Mouse (Mus musculus): Measurements from ENCODE around the gene Sacm1l. TPM values are rescaled to one million over a fixed set of nuclear protein-coding genes. Genes with fewer than 3 reads are reported as not detected.

Gene Sacm1l
- polyA plus RNA-seq, 1 experiment, result 26.2 TPM

DNA sequence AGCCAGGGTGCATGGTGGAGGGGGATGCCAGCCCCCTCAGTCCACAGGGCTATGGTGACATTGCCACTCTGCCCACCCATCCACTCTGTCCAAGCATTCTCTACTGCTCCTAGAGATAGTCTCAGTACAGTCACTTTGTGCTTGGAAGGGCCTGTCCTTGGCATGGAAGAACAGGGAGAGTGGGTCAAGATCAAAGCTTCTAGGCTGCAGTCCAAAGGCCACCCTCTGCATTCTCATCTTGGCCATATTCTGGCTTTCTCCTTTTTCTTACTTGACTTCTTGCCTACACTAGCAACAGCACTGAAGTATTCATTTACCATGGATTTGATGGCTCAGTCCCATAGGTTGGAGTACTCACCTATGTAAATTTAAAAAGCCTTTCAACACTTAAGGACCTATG lies 108.7 kb downstream of the Sacm1l start:
- DNase-seq (ENCODE audit: low read depth), result no peak
- TF ChIP-seq CTCF (IDR thresholded peaks at IDR 0.05; ENCODE audit: borderline replicate concordance, extremely low read depth, insufficient read depth, insufficient read length) (no peak), POLR2A (IDR thresholded peaks at IDR 0.05; ENCODE audit: borderline replicate concordance, extremely low read depth, insufficient read depth, insufficient read length, poor library complexity, severe bottlenecking) (no peak)

DNA sequence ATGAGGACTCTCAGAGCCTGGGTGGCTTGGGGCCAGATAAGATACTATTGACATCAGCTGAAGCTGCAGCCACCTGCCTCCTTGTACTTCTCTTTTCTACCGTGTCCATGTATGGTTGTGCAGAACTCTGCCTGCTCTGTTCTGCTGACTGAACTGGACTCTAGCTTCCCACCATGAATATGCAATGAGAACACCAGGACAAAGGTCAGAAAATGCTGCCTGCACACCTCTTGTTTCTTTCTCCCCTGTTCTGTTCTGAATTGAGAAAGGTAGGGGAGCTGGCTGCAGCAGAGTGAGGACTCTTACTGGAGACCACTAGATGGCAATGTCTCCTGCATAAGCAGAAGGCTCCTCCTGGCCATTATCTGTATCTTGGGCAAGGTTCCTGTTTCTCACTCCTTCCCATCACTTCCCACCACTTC lies 109.1 kb downstream of the Sacm1l start:
- TF ChIP-seq CTCF (IDR thresholded peaks at IDR 0.05; ENCODE audit: borderline replicate concordance, extremely low read depth, insufficient read depth, insufficient read length) (peak; percentile 71), POLR2A (IDR thresholded peaks at IDR 0.05; ENCODE audit: borderline replicate concordance, extremely low read depth, insufficient read depth, insufficient read length, poor library complexity, severe bottlenecking) (no peak)
- peak; percentile 58 for DNase-seq (ENCODE audit: low read depth)

DNA sequence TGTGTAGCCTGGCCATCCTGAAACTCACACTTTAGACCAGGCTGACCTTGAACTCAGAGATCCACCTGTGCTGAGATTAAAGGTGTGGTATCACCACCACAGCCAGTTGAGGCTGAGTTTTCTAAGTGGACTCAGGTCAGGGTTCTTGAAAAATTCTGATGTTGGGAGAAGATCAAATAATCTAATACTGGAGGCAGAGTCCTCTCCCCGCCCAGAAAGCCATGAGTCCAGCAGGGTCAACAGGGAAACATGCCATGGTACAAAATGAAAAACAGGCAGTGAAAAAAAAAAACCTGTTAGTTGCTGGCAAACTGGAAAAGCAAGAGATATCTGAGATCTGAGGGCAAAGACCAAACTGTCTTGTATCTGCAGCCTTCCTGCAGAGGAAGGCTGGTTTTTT lies 110.5 kb downstream of the Sacm1l start:
- no peak for DNase-seq (ENCODE audit: low read depth)

More for the DNA sequence above, 110.5 kb downstream of the Sacm1l start:
- TF ChIP-seq POLR2A (IDR thresholded peaks at IDR 0.05; ENCODE audit: borderline replicate concordance, extremely low read depth, insufficient read depth, insufficient read length, poor library complexity, severe bottlenecking) (no peak), CTCF (IDR thresholded peaks at IDR 0.05; ENCODE audit: borderline replicate concordance, extremely low read depth, insufficient read depth, insufficient read length) (no peak)

Other genes starting within 250 kb of the Sacm1l start
- 356 and 1,494 TPM in 2 replicates for gene Lars2, start 162.8 kb upstream of the Sacm1l start, polyA plus RNA-seq (2012; rRNA removed)
- gene Limd1, start 51.1 kb upstream of the Sacm1l start, polyA plus RNA-seq (2012; rRNA removed), result 15.4 and 16.5 TPM in 2 replicates
- 0.19 and 0.33 TPM in 2 replicates for gene Slc6a20b, start 102.8 kb downstream of the Sacm1l start, polyA plus RNA-seq (2012; rRNA removed)
- 0.15 and 0.25 TPM in 2 replicates for gene Ccr9, start 148.7 kb downstream of the Sacm1l start, polyA plus RNA-seq (2012; rRNA removed)
- gene Slc6a20a, start 149.1 kb downstream of the Sacm1l start, polyA plus RNA-seq (2012; rRNA removed), result 6.1 and 8.7 TPM in 2 replicates
- gene Lztfl1, start 187.9 kb downstream of the Sacm1l start, polyA plus RNA-seq (2012; rRNA removed), result 19.1 and 19.5 TPM in 2 replicates